Mouse (Mus musculus): ENCODE measurements around the gene Aicda.

DNA sequence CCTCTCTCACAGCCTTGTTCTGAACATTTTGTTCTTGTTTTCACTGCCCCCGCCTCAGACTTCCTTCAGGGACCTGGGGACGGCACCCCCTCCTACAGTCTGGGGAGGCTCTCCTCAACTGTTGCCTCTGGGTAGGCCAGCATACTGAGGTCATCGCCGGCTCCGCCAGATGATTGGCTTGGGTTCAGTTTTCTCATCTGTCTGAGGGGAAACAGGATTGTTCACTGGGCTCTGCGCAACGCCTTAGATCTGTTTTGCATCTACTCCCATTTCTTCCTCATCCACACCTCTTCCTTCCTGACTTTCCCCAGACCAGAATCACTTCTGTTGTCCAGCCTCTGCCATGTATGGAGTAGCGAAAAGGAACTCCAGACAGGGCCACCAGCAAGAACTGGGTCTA lies 45.1 kb upstream of the Aicda start:
- TF ChIP-seq GATA1 (IDR thresholded peaks at IDR 0.05; ENCODE audit: borderline replicate concordance, low read length) = no peak
- TF ChIP-seq CTCF (IDR thresholded peaks at IDR 0.05; ENCODE audit: low read depth, low read length) = no peak
- TF ChIP-seq TAL1 (conservative IDR thresholded peaks at IDR 0.05; ENCODE audit: low read depth, low read length) = no peak
